Mouse (Mus musculus) neural tube, embryonic 15.5 days (tissue): ENCODE measurements around the gene Fbxl18. TPM values are rescaled to one million over a fixed set of nuclear protein-coding genes. Genes with fewer than 3 reads are reported as not detected.
"Not testable (repeated sequence)": the region's sequence is repeated elsewhere in the genome, so short reads cannot be mapped to it uniquely, and the experiment has no call there.

ENCODE experiments used
- ATAC-seq: fragments of 200-750 bp; cut with Nextera tagmentation; 2 replicates; pipeline ENCODE4 v1.8.0; 2017; ENCODE audit warnings: mild to moderate bottlenecking, moderate TSS enrichment, moderate library complexity; ENCODE audit not compliant: low FRiP score
- H3K27ac ChIP-seq: fragments of 300-500 bp; sonication (generic); replicated peaks from 2 replicates; pipeline ENCODE4 v1.5.1; 2015; ENCODE audit warnings: mild to moderate bottlenecking, inconsistent platforms
- H3K27me3 ChIP-seq: fragments of 300-500 bp; sonication (generic); replicated peaks from 2 replicates; pipeline ENCODE4 v1.6.1; 2015; ENCODE audit warnings: inconsistent platforms
- H3K36me3 ChIP-seq: fragments of 300-500 bp; sonication (generic); 2 replicates; pipeline ENCODE4 v1.6.1; 2015; ENCODE audit warnings: inconsistent platforms
- H3K4me1 ChIP-seq: fragments of 300-500 bp; sonication (generic); 2 replicates; pipeline ENCODE4 v1.6.1; 2015; ENCODE audit warnings: inconsistent platforms
- H3K4me2 ChIP-seq: fragments of 300-500 bp; sonication (generic); 2 replicates; pipeline ENCODE4 v1.6.1; 2015; ENCODE audit warnings: inconsistent platforms, mild to moderate bottlenecking, moderate library complexity
- H3K4me3 ChIP-seq: fragments of 300-500 bp; sonication (generic); replicated peaks from 2 replicates; pipeline ENCODE4 v1.5.1; 2015; ENCODE audit warnings: mild to moderate bottlenecking, inconsistent platforms
- H3K9ac ChIP-seq: fragments of 300-500 bp; sonication (generic); replicated peaks from 2 replicates; pipeline ENCODE4 v1.6.1; 2015; ENCODE audit warnings: mild to moderate bottlenecking, inconsistent platforms
- H3K9me3 ChIP-seq: fragments of 300-500 bp; sonication (generic); replicated peaks from 2 replicates; pipeline ENCODE4 v1.6.1; 2016; ENCODE audit warnings: inconsistent platforms
- WGBS: fragments of 180-500 bp; shearing (Covaris S2); methylation state at CpG from one replicate; pipeline ENCODE4 v1.1.7; 2015; ENCODE audit warnings: mixed read lengths; 5-methylcytosine and 5-hydroxymethylcytosine counted together
- polyA plus RNA-seq: library from polyadenylated mRNA; unstranded; fragments of >200 nt; fragmentation: Nextera tagmentation; extraction: Ambion mirVana; gene quantifications from 2 replicates; pipeline ENCODE4 v1.2.1, GENCODE M21; 2015

Fbxl18 gene
- polyA plus RNA-seq, 1 experiment from 2014 or later, result 29.4 TPM

DNA sequence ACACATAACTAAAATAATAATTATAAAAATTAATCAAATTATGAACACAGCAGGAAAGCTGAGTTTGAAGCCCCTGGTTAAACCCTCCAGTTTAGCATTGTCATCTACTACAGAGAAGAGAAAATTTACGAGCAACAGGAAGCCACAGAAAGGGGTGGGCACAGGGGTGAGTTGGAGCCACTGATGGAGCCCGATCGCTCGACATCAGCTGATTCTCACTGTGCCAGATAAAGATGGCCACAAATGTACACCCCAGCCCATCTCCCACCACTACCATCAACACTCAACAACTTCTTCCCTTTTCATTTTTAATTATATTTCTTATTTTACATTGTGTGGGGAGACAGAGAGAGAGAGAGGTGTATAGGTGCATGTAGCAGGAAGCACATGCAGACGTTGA lies 1.5 kb upstream of the Fbxl18 start:
- Histone ChIP-seq H3K9ac (no peak overlapping the region), H3K4me2 (no peak overlapping the region), H3K36me3 (peaks cover 28% of the 10 kb centered on the region), H3K4me3 (no peak overlapping the region), H3K4me1 (peaks cover 34% of the 10 kb centered on the region), H3K27me3 (no peaks in the 10 kb centered on the region), H3K9me3 (no peaks in the 10 kb centered on the region), H3K27ac (no peak overlapping the region)
- no peak for ATAC-seq
- 91% methylated on average over 5 of the region's 5 CpGs for WGBS

DNA sequence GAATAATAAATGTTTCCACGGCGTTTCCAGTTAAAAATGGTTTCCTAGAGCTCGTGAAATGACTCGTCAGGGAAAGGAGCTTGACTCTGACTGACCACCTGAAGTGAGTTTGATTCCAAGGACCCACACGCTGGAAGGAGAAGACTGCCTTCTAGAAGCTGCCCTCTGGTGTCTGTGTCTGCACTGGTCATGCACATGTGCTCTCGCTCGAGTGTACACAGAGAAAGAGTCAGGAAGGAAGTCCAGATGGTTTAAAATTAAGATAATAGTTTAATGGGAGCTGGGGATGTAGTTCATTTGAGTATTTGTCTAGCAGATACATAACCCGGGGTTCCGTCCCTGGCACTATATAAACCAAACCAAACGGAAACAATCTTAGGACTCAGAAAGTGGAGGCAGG lies 971 bp upstream of the Fbxl18 start:
- 86% methylated on average over 10 of the region's 10 CpGs for WGBS

DNA sequence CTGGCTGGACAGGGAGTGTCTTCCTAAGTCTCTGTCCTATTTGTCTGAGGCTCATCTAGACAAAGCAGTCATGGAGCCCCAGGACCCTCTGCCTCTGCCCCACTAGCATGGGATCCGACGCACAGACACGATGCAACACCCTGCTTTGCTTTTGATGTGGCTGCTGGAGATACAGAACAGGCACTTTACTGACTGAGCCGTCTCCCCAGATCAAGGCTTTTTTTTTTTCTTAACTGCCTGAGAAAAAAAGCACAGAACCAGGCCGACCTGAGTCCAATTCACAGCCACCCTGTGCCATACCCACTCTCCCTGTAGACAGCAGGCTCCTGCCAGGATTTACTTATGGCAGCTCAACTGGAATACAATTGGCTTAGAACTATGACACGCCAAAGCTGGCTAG lies 3.8 kb downstream of the Fbxl18 start:
- peaks cover 31% of the 10 kb centered on the region for H3K4me1 ChIP-seq
- no peak for ATAC-seq
- H3K4me2 ChIP-seq, result no peak overlapping the region
- no peaks in the 10 kb centered on the region for H3K27me3 ChIP-seq
- 84% methylated on average over 6 of the region's 6 CpGs for WGBS
- H3K9ac ChIP-seq, result no peak overlapping the region
- H3K9me3 ChIP-seq, result no peaks in the 10 kb centered on the region
- no peak overlapping the region for H3K27ac ChIP-seq
- H3K4me3 ChIP-seq, result no peak overlapping the region
- peaks cover 10% of the 10 kb centered on the region for H3K36me3 ChIP-seq

More for the DNA sequence above, 971 bp upstream of the Fbxl18 start:
- Histone ChIP-seq H3K4me1 (peaks cover 31% of the 10 kb centered on the region), H3K4me2 (peak overlapping the region; percentile 72; the same call in 1 of the 2 replicates), H3K27me3 (no peaks in the 10 kb centered on the region), H3K36me3 (peaks cover 23% of the 10 kb centered on the region), H3K9ac (no peak overlapping the region), H3K27ac (no peak overlapping the region), H3K4me3 (no peak overlapping the region), H3K9me3 (no peaks in the 10 kb centered on the region)
- no peak for ATAC-seq

DNA sequence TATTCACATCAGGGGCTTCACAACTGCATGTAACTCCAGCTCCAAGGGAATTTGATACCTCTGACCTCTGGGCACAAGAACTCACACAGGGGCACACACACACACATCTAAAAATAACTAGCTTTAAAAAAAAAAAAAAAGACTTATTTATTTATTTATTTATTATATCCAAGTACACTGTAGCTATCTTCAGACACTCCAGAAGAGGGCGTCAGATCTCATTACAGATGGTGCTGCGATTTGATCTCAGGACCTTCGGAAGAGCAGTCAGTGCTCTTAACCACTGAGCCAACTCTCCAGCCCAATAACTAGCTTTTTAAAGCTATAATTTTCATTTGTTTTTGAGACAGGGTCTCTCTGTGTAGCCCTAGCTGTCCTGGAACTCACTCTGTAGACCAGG lies 7.7 kb downstream of the Fbxl18 start:
- H3K9ac ChIP-seq, H3K27me3 ChIP-seq, H3K27ac ChIP-seq, H3K4me1 ChIP-seq, H3K9me3 ChIP-seq, ATAC-seq, H3K4me2 ChIP-seq, H3K4me3 ChIP-seq: not testable (repeated sequence)
- peaks cover 41% of the 10 kb centered on the region for H3K36me3 ChIP-seq
- WGBS, result 98% methylated on average over 3 of the region's 3 CpGs

DNA sequence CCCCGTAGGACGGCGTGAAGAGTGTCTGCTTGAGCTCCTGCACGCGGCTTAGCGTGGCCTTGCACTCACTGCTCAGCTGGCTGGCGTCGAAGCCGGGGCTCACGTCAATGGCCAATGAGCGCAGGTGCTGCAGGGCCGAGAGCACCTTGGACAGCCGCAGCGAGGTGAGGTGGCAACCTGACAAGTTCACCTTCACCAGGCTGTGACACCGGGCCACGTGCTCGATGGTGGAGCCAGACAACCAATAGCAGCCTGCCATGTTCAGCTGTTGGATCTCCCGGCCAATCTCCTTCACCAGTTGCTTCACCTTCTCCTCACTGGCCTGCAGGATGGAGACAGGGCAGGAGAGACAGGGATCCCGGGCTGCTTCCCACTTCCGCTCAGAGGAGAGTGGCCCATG lies 8.5 kb downstream of the Fbxl18 start:
- no peak for ATAC-seq
- Histone ChIP-seq H3K4me1 (peaks cover under 1% of the 10 kb centered on the region; the same call in 1 of the 2 replicates), H3K4me3 (no peak overlapping the region), H3K9ac (no peak overlapping the region), H3K36me3 (peaks cover 41% of the 10 kb centered on the region), H3K4me2 (no peak overlapping the region), H3K27ac (no peak overlapping the region), H3K27me3 (no peaks in the 10 kb centered on the region), H3K9me3 (no peaks in the 10 kb centered on the region)
- 95% methylated on average over 20 of the region's 20 CpGs for WGBS

DNA sequence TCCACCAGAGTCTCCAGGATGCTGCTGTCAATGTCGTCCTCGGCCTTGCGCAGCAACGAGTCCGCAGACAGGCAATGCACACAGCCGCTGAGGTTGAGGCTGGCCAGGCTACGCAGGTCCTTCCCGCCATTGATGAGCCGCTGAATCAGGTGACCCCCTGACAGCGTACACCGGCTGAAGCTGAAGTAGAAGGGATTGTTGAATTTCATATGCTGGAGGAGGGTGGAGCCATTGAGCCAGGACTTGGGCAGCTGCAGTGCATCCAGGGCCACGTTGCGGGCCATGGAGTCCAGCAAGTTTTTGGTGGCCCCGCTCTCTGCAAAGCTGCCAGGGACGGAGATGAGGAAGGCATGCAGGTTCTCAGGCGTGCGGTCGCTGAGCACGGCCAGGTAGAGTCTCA lies 9.0 kb downstream of the Fbxl18 start:
- peaks cover 41% of the 10 kb centered on the region for H3K36me3 ChIP-seq
- H3K4me1 ChIP-seq, result peaks cover 7% of the 10 kb centered on the region
- H3K9me3 ChIP-seq, result no peaks in the 10 kb centered on the region
- ATAC-seq, result no peak
- no peak overlapping the region for H3K4me2 ChIP-seq
- H3K27me3 ChIP-seq, result no peaks in the 10 kb centered on the region
- H3K27ac ChIP-seq, result no peak overlapping the region
- 97% methylated on average over 19 of the region's 19 CpGs for WGBS
- no peak overlapping the region for H3K9ac ChIP-seq
- no peak overlapping the region for H3K4me3 ChIP-seq

DNA sequence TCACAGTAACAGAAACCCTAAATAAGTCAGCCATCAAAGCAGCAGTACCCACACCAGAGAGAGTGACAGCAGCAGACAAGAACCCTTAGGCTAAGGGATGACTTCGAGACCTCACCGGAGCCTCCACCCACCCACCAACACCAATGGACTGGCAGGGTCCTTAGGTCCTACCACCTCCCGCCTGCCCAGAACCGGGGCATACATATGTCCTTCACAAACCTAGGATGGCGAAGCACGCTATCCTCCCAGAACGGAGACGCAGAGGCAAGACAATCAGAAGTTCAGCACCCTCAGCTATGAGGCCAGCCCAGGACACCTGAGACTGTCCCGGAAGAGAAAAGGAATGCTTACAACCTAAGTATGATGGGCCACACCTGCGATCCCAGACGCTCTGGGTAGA lies 12.8 kb downstream of the Fbxl18 start:
- Histone ChIP-seq H3K9me3 (no peaks in the 10 kb centered on the region), H3K4me2 (no peak overlapping the region), H3K36me3 (peaks cover 46% of the 10 kb centered on the region), H3K9ac (no peak overlapping the region), H3K4me3 (no peak overlapping the region), H3K27ac (no peak overlapping the region), H3K27me3 (no peaks in the 10 kb centered on the region), H3K4me1 (peaks cover 29% of the 10 kb centered on the region)
- 96% methylated on average over 11 of the region's 11 CpGs for WGBS
- ATAC-seq, result no peak

DNA sequence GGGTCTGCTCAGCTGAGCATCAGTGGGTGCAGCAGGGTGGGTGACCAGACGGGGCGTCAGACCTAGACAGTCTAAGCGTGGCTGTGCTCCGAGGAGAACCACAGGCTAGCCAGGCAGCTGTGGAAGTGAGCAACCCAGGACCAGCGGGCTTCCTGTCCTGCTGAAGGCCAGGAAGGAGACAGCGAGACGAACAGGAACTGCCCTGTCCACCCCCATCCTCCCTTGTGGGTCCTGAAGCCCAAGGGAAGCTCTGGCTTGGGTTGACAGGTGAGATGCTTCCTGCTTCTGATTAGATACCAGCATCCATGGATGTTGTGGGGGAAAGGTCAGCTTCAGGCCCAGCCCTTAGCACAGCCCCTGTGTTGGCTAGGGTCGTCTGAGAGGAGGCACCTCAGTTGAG lies 13.3 kb downstream of the Fbxl18 start:
- Histone ChIP-seq H3K27ac (no peak overlapping the region), H3K27me3 (no peaks in the 10 kb centered on the region), H3K9ac (no peak overlapping the region; the same call in 1 of the 2 replicates), H3K36me3 (peaks cover 44% of the 10 kb centered on the region), H3K4me1 (peaks cover 34% of the 10 kb centered on the region), H3K9me3 (no peaks in the 10 kb centered on the region), H3K4me2 (no peak overlapping the region), H3K4me3 (no peak overlapping the region)
- WGBS, result 72% methylated on average over 8 of the region's 8 CpGs
- ATAC-seq, result no peak

DNA sequence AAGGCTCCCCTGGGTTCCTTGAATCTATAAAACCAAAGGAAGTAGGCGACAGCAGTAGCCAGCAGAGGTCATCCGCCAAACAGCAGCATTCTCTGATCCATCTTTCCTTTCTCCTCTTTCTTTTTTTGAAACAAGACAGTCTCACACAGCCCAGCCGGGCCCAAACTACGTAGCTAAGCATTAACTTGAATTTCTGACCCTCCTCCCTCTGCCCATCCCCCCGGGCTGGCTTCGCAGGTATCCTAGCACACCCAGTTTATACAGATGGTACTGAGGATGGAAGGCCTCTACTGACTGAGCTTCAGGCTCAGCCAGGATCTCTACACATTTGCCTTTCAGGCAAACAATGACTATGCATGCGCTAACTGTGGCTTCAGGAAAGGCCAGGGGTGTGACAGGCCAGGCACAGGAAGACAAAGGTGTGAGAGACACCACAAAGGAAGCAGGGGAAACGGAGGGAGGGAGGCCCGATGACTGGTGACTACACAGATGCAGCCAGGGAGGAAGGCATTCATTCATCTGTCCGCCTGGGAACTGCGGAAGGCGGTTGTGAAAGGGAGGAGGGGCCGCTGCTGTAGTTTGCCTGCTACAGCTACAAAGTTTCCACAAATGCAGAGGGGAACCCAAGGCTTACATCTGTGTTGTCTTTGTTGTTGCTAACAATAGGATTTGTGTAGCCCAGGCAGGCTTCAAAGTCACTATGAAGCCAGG lies 14.3 kb downstream of the Fbxl18 start:
- 20% methylated on average over 13 of the region's 13 CpGs for WGBS
- no peaks in the 10 kb centered on the region for H3K9me3 ChIP-seq
- H3K4me2 ChIP-seq, result no peak overlapping the region

DNA sequence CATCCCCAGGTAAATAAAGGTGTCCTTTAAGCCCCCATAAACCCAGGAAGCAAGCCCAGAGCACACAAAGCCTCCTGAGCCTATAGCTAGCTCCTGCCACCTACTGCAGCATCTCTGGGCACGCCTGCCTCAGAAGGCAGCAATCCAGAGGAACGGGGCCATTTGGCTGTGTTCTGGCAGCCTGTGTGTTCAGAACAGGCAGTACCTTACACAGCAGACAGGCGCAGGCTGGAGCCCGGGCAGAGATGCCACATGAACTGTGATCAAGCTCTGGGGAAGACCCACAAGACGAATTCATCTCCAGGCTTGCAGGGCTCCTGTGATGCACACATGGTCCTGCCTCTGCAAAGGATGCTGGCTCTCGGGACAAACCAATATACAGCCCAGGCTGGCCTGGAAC lies 15.0 kb downstream of the Fbxl18 start:
- H3K27me3 ChIP-seq, result no peaks in the 10 kb centered on the region
- no peak overlapping the region for H3K4me2 ChIP-seq
- 0 out of 2 replicates have a peak overlapping the region, but pooled peaks have one; percentile 20 for H3K9ac ChIP-seq
- ATAC-seq, result no peak
- no peaks in the 10 kb centered on the region for H3K9me3 ChIP-seq
- WGBS, result 78% methylated on average over 6 of the region's 6 CpGs
- H3K36me3 ChIP-seq, result peaks cover 39% of the 10 kb centered on the region
- H3K4me3 ChIP-seq, result no peak overlapping the region
- peaks cover 36% of the 10 kb centered on the region for H3K4me1 ChIP-seq
- peak overlapping the region; percentile 63 for H3K27ac ChIP-seq

More for the DNA sequence above, 14.3 kb downstream of the Fbxl18 start:
- no peak for ATAC-seq
- Histone ChIP-seq H3K27ac (peak overlapping the region; percentile 63), H3K4me3 (no peak overlapping the region), H3K4me1 (peaks cover 36% of the 10 kb centered on the region), H3K27me3 (no peaks in the 10 kb centered on the region), H3K36me3 (peaks cover 39% of the 10 kb centered on the region), H3K9ac (peak overlapping the region; percentile 20; the same call in 1 of the 2 replicates)

DNA sequence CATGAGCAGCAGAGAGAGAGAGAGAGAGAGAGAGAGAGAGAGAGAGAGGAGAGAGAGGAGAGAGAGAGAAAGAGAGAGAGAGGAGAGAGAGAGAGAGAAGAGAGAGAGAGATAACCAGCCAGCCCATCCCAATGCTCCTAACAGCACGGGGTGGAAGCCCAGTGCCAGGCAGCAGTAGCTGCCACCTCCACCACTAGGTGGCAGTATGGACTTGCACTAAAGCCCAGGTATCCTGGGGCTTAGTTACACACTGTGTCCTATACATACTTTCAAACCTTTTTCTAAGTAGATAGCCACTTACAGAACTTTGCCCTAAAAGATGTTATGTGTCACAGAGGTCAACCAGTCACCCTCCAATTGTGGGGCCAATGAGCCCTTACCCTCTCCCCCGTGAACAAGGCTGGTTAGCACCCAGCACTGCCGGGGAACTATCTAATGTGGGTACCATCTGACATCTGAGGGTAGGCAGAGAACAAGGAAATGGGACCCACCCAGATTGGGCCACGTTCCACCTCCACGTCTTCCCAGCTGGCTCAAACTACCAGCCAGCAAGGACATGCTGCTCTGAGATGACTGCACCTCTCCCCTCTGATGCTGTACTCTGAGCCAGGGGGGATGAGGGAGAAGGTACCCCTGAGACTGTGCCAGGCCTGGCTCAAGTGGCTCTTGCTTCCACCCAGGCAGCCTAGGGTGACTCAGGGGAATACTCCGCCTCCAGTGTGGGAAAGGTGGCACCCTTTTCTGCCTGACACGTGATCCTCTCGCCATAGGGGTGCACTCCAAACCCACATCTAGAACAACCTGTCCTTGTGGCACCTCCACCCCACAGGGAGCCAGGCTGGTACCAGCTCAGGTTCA lies 15.7 kb downstream of the Fbxl18 start:
- WGBS, result 65% methylated on average over 8 of the region's 8 CpGs
- H3K36me3 ChIP-seq, result peaks cover 33% of the 10 kb centered on the region
- H3K4me2 ChIP-seq, result no peak overlapping the region
- no peak overlapping the region for H3K4me3 ChIP-seq
- no peaks in the 10 kb centered on the region for H3K27me3 ChIP-seq
- peaks cover 36% of the 10 kb centered on the region for H3K4me1 ChIP-seq
- H3K9me3 ChIP-seq, result no peaks in the 10 kb centered on the region
- H3K27ac ChIP-seq, result no peak overlapping the region
- H3K9ac ChIP-seq, result no peak overlapping the region
- ATAC-seq, result peak; percentile 64

DNA sequence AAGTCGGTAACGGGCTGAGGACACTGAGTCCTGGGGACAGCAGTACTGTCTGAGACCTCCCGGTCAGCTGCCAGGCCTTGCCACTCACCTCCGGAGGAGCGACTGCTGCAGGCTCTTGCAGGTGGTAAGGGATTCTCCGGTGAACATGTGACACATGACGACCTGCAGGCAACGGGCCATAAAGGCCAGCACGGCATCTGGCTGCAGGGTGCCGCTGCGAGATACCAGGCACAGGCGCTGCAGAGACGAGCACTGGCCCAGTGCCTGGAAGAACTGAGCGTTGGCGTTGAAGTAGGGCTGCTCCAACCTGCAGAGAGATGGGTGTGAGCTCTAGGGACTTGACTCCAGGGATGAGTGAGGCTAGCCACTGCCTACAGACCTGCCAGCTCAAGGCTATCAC lies 16.7 kb downstream of the Fbxl18 start:
- WGBS, result 78% methylated on average over 15 of the region's 15 CpGs
- no peak for ATAC-seq
- no peaks in the 10 kb centered on the region for H3K27me3 ChIP-seq
- no peaks in the 10 kb centered on the region for H3K9me3 ChIP-seq
- H3K27ac ChIP-seq, result no peak overlapping the region
- H3K4me1 ChIP-seq, result peaks cover 36% of the 10 kb centered on the region
- H3K9ac ChIP-seq, result no peak overlapping the region
- peaks cover 28% of the 10 kb centered on the region for H3K36me3 ChIP-seq
- H3K4me3 ChIP-seq, result no peak overlapping the region
- H3K4me2 ChIP-seq, result no peak overlapping the region
